Comparison of ENCODE assay signal across 32 mouse cellular contexts in the genomic region with DNA sequence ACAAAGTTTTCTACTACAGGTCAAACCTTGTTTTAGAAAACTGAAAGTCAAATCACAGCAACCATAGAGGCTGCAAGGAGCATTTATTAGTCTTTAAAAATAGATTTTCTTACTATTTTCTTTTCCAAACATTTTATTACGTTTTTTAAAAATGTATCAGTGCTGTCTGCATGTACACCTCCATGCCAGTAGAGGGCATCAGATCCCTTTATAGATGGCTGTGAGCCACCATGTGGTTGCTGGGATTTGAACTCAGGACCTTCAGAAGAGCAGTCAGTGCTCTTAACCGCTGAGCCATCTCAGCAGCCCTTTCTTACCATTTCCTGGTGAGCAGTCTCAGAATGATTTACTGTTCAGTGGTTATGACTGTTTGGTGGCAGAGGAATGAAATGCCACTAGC. TPM values are rescaled to one million over a fixed set of nuclear protein-coding genes. Genes with fewer than 3 reads are reported as not detected.
DNase-seq lines count a peak whose midpoint lies in the region; ATAC-seq and TF ChIP-seq lines count a peak whose summit lies in the region.
"Had no signal": no experiment of that assay in that cellular context is flagged by ENCODE, and none has a peak within 500 bp of the region (broad histone marks: within the 10 kb centered on the region; RNA-seq: fewer than 3 reads in every experiment).

No protein-coding gene starts in this region.

- TF ChIP-seq EP300 in lung, postnatal 0 days (IDR thresholded peaks at IDR 0.05), result no peak

- H3K4me1 ChIP-seq in forebrain, postnatal 0 days (ENCODE audit: insufficient read depth), result no peaks in the 10 kb centered on the region
- H3K4me1 ChIP-seq in forebrain, embryonic 10.5 days, result no peaks in the 10 kb centered on the region
- no peaks in the 10 kb centered on the region for H3K4me1 ChIP-seq in kidney, postnatal 0 days (replicated peaks; ENCODE audit: insufficient read depth, low read length)
- 0 out of 2 replicates have a peak, but pooled peaks cover 2% of the 10 kb centered on the region for H3K4me1 ChIP-seq in kidney, embryonic 15.5 days
- H3K4me1 ChIP-seq in lung, postnatal 0 days (ENCODE audit: insufficient read depth, low read depth, low read length), result no peaks in the 10 kb centered on the region
- H3K4me1 ChIP-seq: embryonic facial prominence, embryonic 13.5 days; limb, embryonic 15.5 days; stomach, embryonic 15.5 days had no signal

- no peak for ATAC-seq in forebrain, postnatal 0 days
- ATAC-seq in kidney, postnatal 0 days (replicated peaks; ENCODE audit: low FRiP score, low read depth), result no peak
- no peak for ATAC-seq in kidney, embryonic 15.5 days (replicated peaks; ENCODE audit: low FRiP score)
- no peak for ATAC-seq in lung, postnatal 0 days
- ATAC-seq: forebrain, embryonic 15.5 days; hindbrain, embryonic 16.5 days had no signal

- H3K9ac ChIP-seq in forebrain, postnatal 0 days, result no peak overlapping the region
- no peak overlapping the region for H3K9ac ChIP-seq in kidney, postnatal 0 days (ENCODE audit: low read depth, low read length)
- H3K9ac ChIP-seq in kidney, embryonic 15.5 days, result no peak overlapping the region
- no peak overlapping the region for H3K9ac ChIP-seq in lung, postnatal 0 days (replicated peaks; ENCODE audit: low read depth)
- H3K9ac ChIP-seq: embryonic facial prominence, embryonic 13.5 days; forebrain, embryonic 15.5 days; limb, embryonic 15.5 days; neural tube, embryonic 13.5 days; stomach, embryonic 15.5 days had no signal

- peak; percentile 21; the same call in 1 of the 2 replicates for TF ChIP-seq CTCF in forebrain, postnatal 0 days (IDR thresholded peaks at IDR 0.05; ENCODE audit: low read depth)
- peak; percentile 44; the same call in 1 of the 2 replicates for TF ChIP-seq CTCF in kidney, postnatal 0 days (IDR thresholded peaks at IDR 0.05; ENCODE audit: low read depth)
- TF ChIP-seq CTCF in lung, postnatal 0 days (IDR thresholded peaks at IDR 0.05), result peak; percentile 41

- H3K4me3 ChIP-seq in forebrain, postnatal 0 days (ENCODE audit: low read depth, low read length), result no peak overlapping the region
- H3K4me3 ChIP-seq in forebrain, embryonic 10.5 days, result no peak overlapping the region
- no peak overlapping the region for H3K4me3 ChIP-seq in kidney, postnatal 0 days (replicated peaks; ENCODE audit: low read depth, low read length)
- no peak overlapping the region for H3K4me3 ChIP-seq in kidney, embryonic 15.5 days (replicated peaks)
- H3K4me3 ChIP-seq in lung, postnatal 0 days (ENCODE audit: low read depth, low read length), result no peak overlapping the region
- H3K4me3 ChIP-seq: embryonic facial prominence, embryonic 13.5 days; forebrain, embryonic 15.5 days; limb, embryonic 15.5 days; myocyte; neural tube, embryonic 13.5 days; stomach, embryonic 15.5 days had no signal

- H3K27ac ChIP-seq in forebrain, postnatal 0 days (ENCODE audit: low read depth, low read length), result no peak overlapping the region
- H3K27ac ChIP-seq in forebrain, embryonic 10.5 days, result no peak overlapping the region
- no peak overlapping the region for H3K27ac ChIP-seq in kidney, postnatal 0 days
- H3K27ac ChIP-seq in kidney, embryonic 15.5 days, result no peak overlapping the region
- H3K27ac ChIP-seq in lung, postnatal 0 days (ENCODE audit: low read length), result no peak overlapping the region
- H3K27ac ChIP-seq: embryonic facial prominence, embryonic 13.5 days; forebrain, embryonic 15.5 days; limb, embryonic 15.5 days; neural tube, embryonic 13.5 days; stomach, embryonic 15.5 days had no signal

- no peaks in the 10 kb centered on the region for H3K27me3 ChIP-seq in forebrain, postnatal 0 days (ENCODE audit: insufficient read depth, low read length)
- no peaks in the 10 kb centered on the region for H3K27me3 ChIP-seq in forebrain, embryonic 10.5 days (ENCODE audit: poor library complexity, severe bottlenecking)
- no peaks in the 10 kb centered on the region for H3K27me3 ChIP-seq in kidney, postnatal 0 days (ENCODE audit: insufficient read depth, low read length)
- no peaks in the 10 kb centered on the region for H3K27me3 ChIP-seq in kidney, embryonic 15.5 days
- H3K27me3 ChIP-seq in lung, postnatal 0 days (replicated peaks; ENCODE audit: insufficient read depth, low read length), result no peaks in the 10 kb centered on the region
- H3K27me3 ChIP-seq in splenic B cell, adult 2 months (ENCODE audit: control insufficient read depth, insufficient read depth, low read length, poor library complexity, severe bottlenecking), result no peaks in the 10 kb centered on the region
- H3K27me3 ChIP-seq: embryonic facial prominence, embryonic 13.5 days; forebrain, embryonic 15.5 days; limb, embryonic 15.5 days; neural tube, embryonic 13.5 days; stomach, embryonic 15.5 days had no signal

- H3K36me3 ChIP-seq in forebrain, postnatal 0 days (ENCODE audit: insufficient read depth), result no peaks in the 10 kb centered on the region
- H3K36me3 ChIP-seq in forebrain, embryonic 10.5 days (replicated peaks), result peaks cover 76% of the 10 kb centered on the region
- no peaks in the 10 kb centered on the region for H3K36me3 ChIP-seq in kidney, postnatal 0 days (ENCODE audit: insufficient read depth, low read length)
- peaks cover 28% of the 10 kb centered on the region for H3K36me3 ChIP-seq in kidney, embryonic 15.5 days
- no peaks in the 10 kb centered on the region for H3K36me3 ChIP-seq in lung, postnatal 0 days (ENCODE audit: insufficient read depth, low read length)
- H3K36me3 ChIP-seq in splenic B cell, adult 2 months (ENCODE audit: control insufficient read depth, insufficient read depth, low read length, poor library complexity, severe bottlenecking), result no peaks in the 10 kb centered on the region
- H3K36me3 ChIP-seq: limb, embryonic 15.5 days; stomach, embryonic 15.5 days had no signal

- DNase-seq in forebrain, postnatal 0 days, result no peak
- DNase-seq in forebrain, embryonic 10.5 days (ENCODE audit: extremely low spot score, low spot score), result no peak
- DNase-seq in kidney, postnatal 0 days (ENCODE audit: low spot score), result no peak
- DNase-seq in lung, postnatal 0 days (ENCODE audit: low spot score), result no peak
- DNase-seq in lung, postnatal 14 days, result no peak
- peak; percentile 19 for DNase-seq in splenic B cell, adult 2 months (ENCODE audit: low read depth, low spot score)
- no peak for DNase-seq in cerebellum, postnatal 36 days
- DNase-seq: adrenal gland, postnatal 14 days; cerebellum, adult 2 months; cerebellum, postnatal 25 days; embryo, embryonic 11 days; gastrocnemius, postnatal 25 days; kidney, adult 18-20 months; kidney, postnatal 25 days; left cerebral cortex, postnatal 4 days; lung, adult 18-20 months; lung, postnatal 4 days; midbrain, embryonic 14.5 days; retina, postnatal 1 day; right cerebral cortex, postnatal 25 days; thymus, adult 18-20 months; thymus, postnatal 4 days had no signal

- H3K4me2 ChIP-seq in forebrain, postnatal 0 days (ENCODE audit: low read depth), result no peak overlapping the region
- no peak overlapping the region for H3K4me2 ChIP-seq in kidney, postnatal 0 days (ENCODE audit: low read length)
- no peak overlapping the region for H3K4me2 ChIP-seq in kidney, embryonic 15.5 days
- H3K4me2 ChIP-seq in lung, postnatal 0 days (replicated peaks; ENCODE audit: low read depth, low read length), result no peak overlapping the region
- H3K4me2 ChIP-seq: embryonic facial prominence, embryonic 13.5 days; forebrain, embryonic 15.5 days; limb, embryonic 15.5 days; neural tube, embryonic 13.5 days; stomach, embryonic 15.5 days had no signal

- H3K9me3 ChIP-seq in forebrain, postnatal 0 days (ENCODE audit: low read length), result no peaks in the 10 kb centered on the region
- H3K9me3 ChIP-seq in forebrain, embryonic 10.5 days, result no peaks in the 10 kb centered on the region
- H3K9me3 ChIP-seq in kidney, postnatal 0 days (replicated peaks; ENCODE audit: low read length), result no peaks in the 10 kb centered on the region
- H3K9me3 ChIP-seq in kidney, embryonic 15.5 days (replicated peaks), result no peaks in the 10 kb centered on the region
- no peaks in the 10 kb centered on the region for H3K9me3 ChIP-seq in lung, postnatal 0 days (ENCODE audit: low read length)
- H3K9me3 ChIP-seq: embryonic facial prominence, embryonic 13.5 days; forebrain, embryonic 15.5 days; limb, embryonic 15.5 days; neural tube, embryonic 13.5 days; stomach, embryonic 15.5 days had no signal

- 87% methylated on average over 2 of the region's 2 CpGs for WGBS in forebrain, postnatal 0 days
- 75% methylated on average over 2 of the region's 2 CpGs for WGBS in forebrain, embryonic 10.5 days
- 77% methylated on average over 2 of the region's 2 CpGs for WGBS in kidney, postnatal 0 days
- 72% methylated on average over 2 of the region's 2 CpGs for WGBS in kidney, embryonic 15.5 days
- 74% methylated on average over 2 of the region's 2 CpGs for WGBS in lung, postnatal 0 days

RNA-seq across cellular contexts. Expression of gene Upf3b, which starts 6.3 kb away (rescaled TPM):
- total RNA-seq in forebrain, postnatal 0 days (2014; rRNA removed), result 15.2 and 18.5 TPM in 2 replicates
- polyA plus RNA-seq in forebrain, postnatal 0 days (2015; fragmentation: Nextera tagmentation; extraction: Ambion mirVana), result 17.8 and 21.1 TPM in 2 replicates
- polyA plus RNA-seq in forebrain, embryonic 10.5 days (2016; fragmentation: Nextera tagmentation; extraction: Ambion mirVana), result 23.7 and 23.9 TPM in 2 replicates
- polyA plus RNA-seq in kidney, postnatal 0 days (2015; fragmentation: Nextera tagmentation; extraction: Ambion mirVana), result 17.2 TPM in 2 replicates
- polyA plus RNA-seq in kidney, embryonic 15.5 days (2015; fragmentation: Nextera tagmentation; extraction: Ambion mirVana), result 23.9 and 24.5 TPM in 2 replicates
- 10.8 and 11.7 TPM in 2 replicates for polyA plus RNA-seq in lung, postnatal 0 days (2015; fragmentation: Nextera tagmentation; extraction: Ambion mirVana)

RNA-seq across cellular contexts. Expression of gene Rpl39, which starts 18.6 kb away (rescaled TPM):
- total RNA-seq in forebrain, postnatal 0 days (2014; rRNA removed), result 270 and 540 TPM in 2 replicates
- polyA plus RNA-seq in forebrain, postnatal 0 days (2015; fragmentation: Nextera tagmentation; extraction: Ambion mirVana), result 360 and 524 TPM in 2 replicates
- 489 and 493 TPM in 2 replicates for polyA plus RNA-seq in forebrain, embryonic 10.5 days (2016; fragmentation: Nextera tagmentation; extraction: Ambion mirVana)
- polyA plus RNA-seq in kidney, postnatal 0 days (2015; fragmentation: Nextera tagmentation; extraction: Ambion mirVana), result 703 and 903 TPM in 2 replicates
- polyA plus RNA-seq in kidney, embryonic 15.5 days (2015; fragmentation: Nextera tagmentation; extraction: Ambion mirVana), result 577 and 689 TPM in 2 replicates
- 416 and 436 TPM in 2 replicates for polyA plus RNA-seq in lung, postnatal 0 days (2015; fragmentation: Nextera tagmentation; extraction: Ambion mirVana)

RNA-seq across cellular contexts. Expression of gene Nkap, which starts 22.8 kb away (rescaled TPM):
- 25.2 and 30.6 TPM in 2 replicates for total RNA-seq in forebrain, postnatal 0 days (2014; rRNA removed)
- polyA plus RNA-seq in forebrain, postnatal 0 days (2015; fragmentation: Nextera tagmentation; extraction: Ambion mirVana), result 10.6 and 19.5 TPM in 2 replicates
- 19.6 and 21.2 TPM in 2 replicates for polyA plus RNA-seq in forebrain, embryonic 10.5 days (2016; fragmentation: Nextera tagmentation; extraction: Ambion mirVana)
- polyA plus RNA-seq in kidney, postnatal 0 days (2015; fragmentation: Nextera tagmentation; extraction: Ambion mirVana), result 12.1 and 12.8 TPM in 2 replicates
- polyA plus RNA-seq in kidney, embryonic 15.5 days (2015; fragmentation: Nextera tagmentation; extraction: Ambion mirVana), result 16.0 and 17.5 TPM in 2 replicates
- 11.3 TPM in 2 replicates for polyA plus RNA-seq in lung, postnatal 0 days (2015; fragmentation: Nextera tagmentation; extraction: Ambion mirVana)

RNA-seq across cellular contexts. Expression of gene Sowahd, which starts 55.2 kb away (rescaled TPM):
- not detected in 2 replicates for total RNA-seq in forebrain, postnatal 0 days (2014; rRNA removed)
- polyA plus RNA-seq in forebrain, postnatal 0 days (2015; fragmentation: Nextera tagmentation; extraction: Ambion mirVana), result 0.12 TPM in 1 of 2 replicates, not detected in the other
- not detected in 2 replicates for polyA plus RNA-seq in forebrain, embryonic 10.5 days (2016; fragmentation: Nextera tagmentation; extraction: Ambion mirVana)
- polyA plus RNA-seq in kidney, postnatal 0 days (2015; fragmentation: Nextera tagmentation; extraction: Ambion mirVana), result 0.11 TPM in 1 of 2 replicates, not detected in the other
- not detected in 2 replicates for polyA plus RNA-seq in kidney, embryonic 15.5 days (2015; fragmentation: Nextera tagmentation; extraction: Ambion mirVana)
- polyA plus RNA-seq in lung, postnatal 0 days (2015; fragmentation: Nextera tagmentation; extraction: Ambion mirVana), result not detected in 2 replicates
- total RNA-seq: gastrocnemius, postnatal 25 days; hematopoietic stem cell, adult 5-6 weeks; left cerebral cortex, postnatal 4 days; megakaryocyte-erythroid progenitor cell, adult 5-6 weeks had no signal
- polyA plus RNA-seq: cerebellum, adult 2 months; embryonic facial prominence, embryonic 13.5 days; forebrain, embryonic 15.5 days; limb, embryonic 15.5 days; midbrain, embryonic 14.5 days; myocyte had no signal
